Mouse (Mus musculus): ENCODE data around the gene Riiad1. TPM values are rescaled to one million over a fixed set of nuclear protein-coding genes. Genes with fewer than 3 reads are reported as not detected.

Gene Riiad1
- polyA plus RNA-seq, 1 experiment, result 13.6 TPM

DNA sequence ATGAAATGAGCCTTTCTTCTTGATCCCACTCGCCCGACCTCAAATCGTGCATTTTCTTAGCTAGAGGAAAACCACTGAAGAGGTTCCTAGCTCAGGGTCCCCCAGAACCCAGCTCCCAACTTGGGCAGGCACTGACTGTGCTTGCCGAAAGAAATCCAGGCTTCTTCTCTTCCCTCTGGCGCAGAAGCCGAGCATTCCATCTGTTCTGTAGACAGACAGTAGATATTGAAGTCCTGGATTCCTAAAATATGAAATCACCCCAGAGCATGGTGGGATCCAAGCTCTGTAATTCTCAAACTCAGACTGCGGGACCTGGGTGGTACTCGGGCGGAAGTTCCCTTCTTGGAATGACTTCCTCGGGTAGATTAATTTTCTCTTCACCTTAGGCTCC is 7.0 kb downstream of the Riiad1 start:
- no peak overlapping the region for H3K4me3 ChIP-seq (replicated peaks; ENCODE audit: control insufficient read depth, low read depth, low read length)
- no peak for TF ChIP-seq POLR2A (IDR thresholded peaks at IDR 0.05; ENCODE audit: borderline replicate concordance, control insufficient read depth, low read depth, low read length)
- TF ChIP-seq CTCF (IDR thresholded peaks at IDR 0.05; ENCODE audit: control insufficient read depth, insufficient read depth, low read length), result no peak
- no peak overlapping the region for H3K27ac ChIP-seq (ENCODE audit: control insufficient read depth, insufficient read depth, low read depth, low read length, poor library complexity)

DNA sequence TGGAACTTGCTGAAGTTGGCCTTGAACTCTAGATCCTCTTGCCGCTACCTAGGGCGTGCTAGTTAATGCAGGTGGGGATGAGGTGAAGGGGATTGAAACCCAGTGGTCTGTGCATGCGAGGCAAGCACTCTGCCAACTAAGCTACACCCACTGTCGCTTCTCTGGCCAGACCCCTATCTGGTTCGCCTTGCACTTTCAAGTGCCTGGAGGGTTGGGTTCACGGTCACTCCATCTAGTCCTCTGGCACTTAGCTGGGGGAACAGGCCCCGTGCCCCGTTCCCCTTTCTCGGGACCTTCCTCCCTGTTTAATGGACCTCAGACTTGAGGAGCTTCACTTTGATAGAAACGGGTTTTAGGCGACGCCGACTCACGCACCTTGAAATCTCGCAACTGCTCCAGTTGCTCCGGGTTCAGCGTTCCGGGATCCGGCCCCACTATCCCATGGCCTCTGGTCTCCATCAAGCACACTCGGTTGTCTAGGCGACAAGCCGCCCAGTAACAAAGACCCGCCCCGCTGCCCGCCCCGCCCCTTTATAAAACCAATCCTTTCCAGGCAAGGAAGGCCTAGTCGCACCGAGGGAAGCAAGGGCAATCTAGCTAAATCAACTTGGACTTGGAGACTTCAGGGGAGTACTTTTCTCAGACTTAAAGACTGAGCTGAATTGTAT is 7.6 kb downstream of the Riiad1 start:
- 31% methylated on average over 28 of the region's 28 CpGs for WGBS
- H3K4me3 ChIP-seq (replicated peaks; ENCODE audit: control insufficient read depth, low read depth, low read length), result no peak overlapping the region
- TF ChIP-seq CTCF (IDR thresholded peaks at IDR 0.05; ENCODE audit: control insufficient read depth, insufficient read depth, low read length), result no peak
- H3K27ac ChIP-seq (ENCODE audit: control insufficient read depth, insufficient read depth, low read depth, low read length, poor library complexity), result no peak overlapping the region
- H3K4me1 ChIP-seq (ENCODE audit: control insufficient read depth, insufficient read depth, low read length), result no peaks in the 10 kb centered on the region

More for the DNA sequence above, 7.0 kb downstream of the Riiad1 start:
- H3K4me1 ChIP-seq (ENCODE audit: control insufficient read depth, insufficient read depth, low read length), result no peaks in the 10 kb centered on the region
- 69% methylated on average over 10 of the region's 10 CpGs for WGBS

DNA sequence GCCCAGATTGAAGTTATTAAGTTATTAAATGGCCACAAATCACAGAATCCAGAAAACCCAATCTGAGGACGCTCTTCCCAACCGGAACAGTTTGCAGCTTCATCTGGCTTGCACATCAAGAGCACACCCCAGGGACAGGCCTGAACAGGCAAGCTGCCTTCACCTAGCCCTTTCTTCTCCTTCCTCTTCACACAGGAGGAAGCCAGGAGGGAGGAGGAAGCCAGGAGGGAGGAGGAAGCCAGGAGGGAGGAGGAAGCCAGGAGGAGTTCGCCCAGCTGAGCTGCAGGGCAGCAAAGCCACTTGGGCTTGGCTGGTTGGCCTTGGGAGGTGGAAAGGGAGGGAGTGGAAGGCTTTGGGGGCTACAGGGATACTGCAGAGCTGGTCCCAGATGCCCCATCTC is 11.2 kb downstream of the Riiad1 start:
- no peak overlapping the region for H3K27ac ChIP-seq (ENCODE audit: control insufficient read depth, insufficient read depth, low read depth, low read length, poor library complexity)
- H3K4me3 ChIP-seq (replicated peaks; ENCODE audit: control insufficient read depth, low read depth, low read length), result no peak overlapping the region
- no peaks in the 10 kb centered on the region for H3K4me1 ChIP-seq (ENCODE audit: control insufficient read depth, insufficient read depth, low read length)
- TF ChIP-seq POLR2A (IDR thresholded peaks at IDR 0.05; ENCODE audit: borderline replicate concordance, control insufficient read depth, low read depth, low read length) (no peak), CTCF (IDR thresholded peaks at IDR 0.05; ENCODE audit: control insufficient read depth, insufficient read depth, low read length) (no peak)
- 38% methylated on average over 3 of the region's 3 CpGs for WGBS

DNA sequence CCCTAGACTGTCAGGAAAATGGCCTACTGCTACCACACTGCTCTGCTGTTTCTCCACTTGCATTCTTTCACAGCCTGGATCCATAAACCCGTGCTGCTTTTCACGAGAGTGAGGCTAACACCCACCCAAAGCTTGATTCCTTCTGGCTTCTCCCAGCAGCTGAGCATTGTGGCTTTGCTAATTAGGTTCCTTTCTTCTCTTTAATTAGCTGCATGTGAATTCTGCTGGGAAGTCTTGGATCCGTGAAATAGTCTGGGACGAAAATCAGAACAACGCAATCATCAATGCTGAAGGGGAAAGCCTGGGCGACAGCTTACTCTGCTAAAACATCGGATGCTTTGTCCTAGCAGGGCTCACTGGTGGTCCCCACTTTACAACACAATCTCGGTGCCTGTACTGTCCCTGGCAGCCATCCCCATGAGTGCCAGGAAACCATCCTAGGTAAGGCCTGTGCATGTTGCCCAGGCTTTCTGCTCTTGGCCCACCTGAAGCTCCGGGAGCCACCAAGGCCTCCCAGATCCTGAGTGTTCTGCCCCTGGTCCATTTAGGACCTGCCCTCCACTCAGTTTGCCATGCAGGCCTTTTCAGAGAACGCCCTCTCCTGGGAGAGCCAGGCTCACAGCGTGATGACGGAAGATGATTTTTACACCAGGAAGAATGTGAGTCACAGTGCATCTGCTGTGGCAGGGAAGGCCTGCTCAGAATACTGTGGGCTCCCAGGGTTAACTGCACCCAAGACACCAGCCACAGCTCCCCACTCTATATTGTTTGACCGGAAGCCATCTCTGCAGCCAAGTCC is 14.3 kb downstream of the Riiad1 start:
- no peak overlapping the region for H3K27ac ChIP-seq (ENCODE audit: control insufficient read depth, insufficient read depth, low read depth, low read length, poor library complexity)
- H3K4me3 ChIP-seq (replicated peaks; ENCODE audit: control insufficient read depth, low read depth, low read length), result no peak overlapping the region
- WGBS, result 82% methylated on average over 13 of the region's 13 CpGs
- TF ChIP-seq POLR2A (IDR thresholded peaks at IDR 0.05; ENCODE audit: borderline replicate concordance, control insufficient read depth, low read depth, low read length) (no peak), CTCF (IDR thresholded peaks at IDR 0.05; ENCODE audit: control insufficient read depth, insufficient read depth, low read length) (no peak)
- no peaks in the 10 kb centered on the region for H3K4me1 ChIP-seq (ENCODE audit: control insufficient read depth, insufficient read depth, low read length)

DNA sequence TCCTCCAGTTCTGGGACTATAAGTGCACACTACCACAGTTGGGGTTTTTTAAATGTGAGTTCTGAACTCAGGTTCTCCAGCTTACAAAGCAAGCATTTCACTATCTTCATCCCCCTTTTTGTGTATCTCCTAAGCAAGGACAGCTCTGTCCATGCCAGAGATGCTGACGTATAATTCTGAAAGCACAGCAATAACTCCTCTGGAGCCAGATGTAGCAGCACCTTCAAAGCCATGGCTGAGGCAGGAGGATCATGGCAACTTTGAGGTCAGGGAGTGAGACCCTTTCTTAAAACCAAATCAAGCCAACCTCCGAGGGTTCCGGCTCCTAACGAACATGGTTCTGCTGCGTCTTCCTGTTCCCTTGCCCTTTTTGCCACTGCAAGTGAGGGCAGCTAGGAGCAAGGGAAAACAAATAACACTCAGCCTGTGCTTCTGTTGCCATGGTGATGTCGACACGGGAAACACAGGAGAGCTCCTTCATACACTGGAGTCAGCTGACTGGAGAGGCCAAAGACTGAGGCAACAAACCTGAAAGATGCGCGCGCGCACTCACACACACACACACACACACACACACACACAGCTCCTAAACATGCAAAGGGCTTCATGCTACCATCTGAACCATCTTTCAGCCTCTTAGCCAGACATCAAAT is 16.1 kb downstream of the Riiad1 start:
- Histone ChIP-seq H3K4me1 (ENCODE audit: control insufficient read depth, insufficient read depth, low read length) (no peaks in the 10 kb centered on the region), H3K4me3 (replicated peaks; ENCODE audit: control insufficient read depth, low read depth, low read length) (no peak overlapping the region), H3K27ac (ENCODE audit: control insufficient read depth, insufficient read depth, low read depth, low read length, poor library complexity) (no peak overlapping the region)
- WGBS, result 72% methylated on average over 11 of the region's 11 CpGs
- TF ChIP-seq CTCF (IDR thresholded peaks at IDR 0.05; ENCODE audit: control insufficient read depth, insufficient read depth, low read length) (no peak), POLR2A (IDR thresholded peaks at IDR 0.05; ENCODE audit: borderline replicate concordance, control insufficient read depth, low read depth, low read length) (no peak)

DNA sequence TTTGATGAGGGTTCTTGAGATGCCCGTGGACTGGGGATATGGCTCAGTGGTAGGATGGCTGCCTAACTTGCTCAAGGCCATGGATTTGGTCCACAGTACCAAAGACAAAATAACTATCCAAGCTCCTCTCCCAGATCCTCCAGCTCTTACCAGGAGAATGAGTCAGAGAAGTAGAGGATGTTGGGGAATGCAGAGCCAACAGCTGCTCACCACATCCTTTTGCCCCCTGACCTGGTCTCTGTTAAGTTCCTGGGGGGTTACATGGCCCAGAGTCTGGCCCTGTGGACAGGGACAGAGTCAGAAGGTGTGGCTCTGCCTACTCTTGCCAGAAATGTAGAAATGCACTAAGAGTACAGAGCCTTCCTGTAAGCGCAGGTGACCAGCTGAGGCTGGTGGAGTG is 20.3 kb downstream of the Riiad1 start:
- no peak overlapping the region for H3K4me3 ChIP-seq (replicated peaks; ENCODE audit: control insufficient read depth, low read depth, low read length)
- WGBS, result 89% methylated on average over 2 of the region's 2 CpGs
- no peak for TF ChIP-seq CTCF (IDR thresholded peaks at IDR 0.05; ENCODE audit: control insufficient read depth, insufficient read depth, low read length)
- no peak for TF ChIP-seq POLR2A (IDR thresholded peaks at IDR 0.05; ENCODE audit: borderline replicate concordance, control insufficient read depth, low read depth, low read length)
- H3K4me1 ChIP-seq (ENCODE audit: control insufficient read depth, insufficient read depth, low read length), result no peaks in the 10 kb centered on the region; the same call in 1 of the 2 replicates
- H3K27ac ChIP-seq (ENCODE audit: control insufficient read depth, insufficient read depth, low read depth, low read length, poor library complexity), result no peak overlapping the region

DNA sequence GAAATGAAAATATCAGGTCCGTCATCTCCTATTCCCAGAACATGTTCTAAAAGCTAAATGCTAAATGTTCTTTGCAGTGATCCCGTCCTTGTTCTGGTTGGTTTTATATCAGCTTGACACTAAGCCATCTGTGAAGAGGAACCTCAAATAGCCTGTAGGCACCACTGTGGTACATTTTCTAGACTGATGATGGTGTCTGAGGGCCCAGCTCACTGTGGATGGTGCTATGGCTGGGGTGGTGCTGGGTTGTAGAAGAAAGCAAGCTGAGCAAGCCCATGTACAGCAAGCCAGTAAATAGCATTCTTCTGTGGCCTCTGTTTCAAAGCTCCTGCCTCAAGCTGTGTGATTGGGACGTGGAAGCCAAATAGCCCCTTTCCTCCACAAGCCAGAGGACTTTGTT is 23.1 kb downstream of the Riiad1 start:
- TF ChIP-seq CTCF (IDR thresholded peaks at IDR 0.05; ENCODE audit: control insufficient read depth, insufficient read depth, low read length) (no peak), POLR2A (IDR thresholded peaks at IDR 0.05; ENCODE audit: borderline replicate concordance, control insufficient read depth, low read depth, low read length) (no peak)
- Histone ChIP-seq H3K4me1 (ENCODE audit: control insufficient read depth, insufficient read depth, low read length) (no peaks in the 10 kb centered on the region; the same call in 1 of the 2 replicates), H3K27ac (ENCODE audit: control insufficient read depth, insufficient read depth, low read depth, low read length, poor library complexity) (no peak overlapping the region), H3K4me3 (replicated peaks; ENCODE audit: control insufficient read depth, low read depth, low read length) (no peak overlapping the region)
- WGBS, result 74% methylated on average over 3 of the region's 3 CpGs

DNA sequence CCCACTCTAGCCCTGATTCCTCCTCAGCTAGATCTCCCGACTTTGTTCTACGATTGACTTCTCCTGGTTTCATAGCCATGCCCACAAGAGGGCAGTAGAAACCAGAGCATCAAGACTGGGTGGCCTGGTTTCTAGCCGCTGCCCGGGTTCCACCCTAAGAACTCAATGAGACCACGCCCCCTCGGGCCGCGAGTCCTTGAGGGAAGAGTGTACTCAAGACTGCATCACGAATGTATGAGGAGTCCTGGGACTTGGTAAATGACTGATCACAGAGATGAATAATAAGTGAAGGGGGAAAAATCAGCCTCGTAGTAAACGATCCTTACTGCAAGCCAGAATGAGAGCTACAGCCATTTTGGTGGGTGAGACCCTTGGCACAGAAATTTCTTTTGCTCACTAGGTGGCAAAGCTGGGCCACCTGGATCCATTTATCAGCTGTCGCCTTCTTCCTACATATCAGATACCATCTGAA is 23.6 kb downstream of the Riiad1 start:
- WGBS, result 3% methylated on average over 12 of the region's 12 CpGs
- Histone ChIP-seq H3K4me3 (replicated peaks; ENCODE audit: control insufficient read depth, low read depth, low read length) (no peak overlapping the region), H3K4me1 (ENCODE audit: control insufficient read depth, insufficient read depth, low read length) (no peaks in the 10 kb centered on the region; the same call in 1 of the 2 replicates), H3K27ac (ENCODE audit: control insufficient read depth, insufficient read depth, low read depth, low read length, poor library complexity) (no peak overlapping the region)
- TF ChIP-seq CTCF (IDR thresholded peaks at IDR 0.05; ENCODE audit: control insufficient read depth, insufficient read depth, low read length) (peak; percentile 73), POLR2A (IDR thresholded peaks at IDR 0.05; ENCODE audit: borderline replicate concordance, control insufficient read depth, low read depth, low read length) (no peak)
